Mouse (Mus musculus) hindbrain, embryonic 15.5 days (tissue): Measurements from ENCODE around the gene Gm11009. TPM values are rescaled to one million over a fixed set of nuclear protein-coding genes. Genes with fewer than 3 reads are reported as not detected.
"Not testable (repeated sequence)": the region's sequence is repeated elsewhere in the genome, so short reads cannot be mapped to it uniquely, and the experiment has no call there.

Experiments used
- ATAC-seq: fragments of 200-750 bp; cut with Nextera tagmentation; 2 replicates; pipeline ENCODE4 v1.8.0; 2017; ENCODE audit warnings: low read depth, moderate number of reproducible peaks, moderate TSS enrichment; ENCODE audit not compliant: low FRiP score
- H3K27ac ChIP-seq: fragments of 300-500 bp; sonication (generic); replicated peaks from 2 replicates; pipeline ENCODE4 v1.5.1; 2015; ENCODE audit warnings: mild to moderate bottlenecking, inconsistent platforms
- H3K27me3 ChIP-seq: fragments of 300-500 bp; sonication (generic); 2 replicates; pipeline ENCODE4 v1.6.1; 2015; ENCODE audit warnings: control low read depth, inconsistent platforms
- H3K36me3 ChIP-seq: fragments of 300-500 bp; sonication (generic); 2 replicates; pipeline ENCODE4 v1.6.1; 2015; ENCODE audit warnings: control low read depth, inconsistent platforms
- H3K4me1 ChIP-seq: fragments of 300-500 bp; sonication (generic); replicated peaks from 2 replicates; pipeline ENCODE4 v1.6.1; 2015; ENCODE audit warnings: control low read depth, inconsistent platforms
- H3K4me2 ChIP-seq: fragments of 300-500 bp; sonication (generic); 2 replicates; pipeline ENCODE4 v1.6.1; 2015; ENCODE audit warnings: moderate library complexity, mild to moderate bottlenecking, inconsistent platforms
- H3K4me3 ChIP-seq: fragments of 300-500 bp; sonication (generic); 2 replicates; pipeline ENCODE4 v1.5.1; 2015; ENCODE audit warnings: mild to moderate bottlenecking, inconsistent platforms
- H3K9ac ChIP-seq: fragments of 300-500 bp; sonication (generic); 2 replicates; pipeline ENCODE4 v1.6.1; 2015; ENCODE audit warnings: inconsistent platforms
- H3K9me3 ChIP-seq: fragments of 300-500 bp; sonication (generic); 2 replicates; pipeline ENCODE4 v1.6.1; 2016; ENCODE audit warnings: control low read depth, inconsistent platforms
- WGBS: fragments of 180-500 bp; shearing (Covaris S2); methylation state at CpG from one replicate; pipeline ENCODE4 v1.1.7; 2015; 5-methylcytosine and 5-hydroxymethylcytosine counted together
- polyA plus RNA-seq: library from polyadenylated mRNA; unstranded; fragments of >200 nt; fragmentation: Nextera tagmentation; extraction: Ambion mirVana; gene quantifications from 2 replicates; pipeline ENCODE4 v1.2.1, GENCODE M21; 2015

Gm11009 gene
- not detected in 2 replicates for polyA plus RNA-seq

GRCm38 (mm10) chr2:176319394-176319793, at the start of gene Gm11009:
Gm11009 (minus strand) TSS chr2:176319494.
- WGBS, result no CpG with 5 or more reads among the region's 2 CpGs
- ATAC-seq, H3K27me3 ChIP-seq, H3K4me3 ChIP-seq, H3K9ac ChIP-seq, H3K4me2 ChIP-seq, H3K4me1 ChIP-seq, H3K9me3 ChIP-seq, H3K27ac ChIP-seq, H3K36me3 ChIP-seq: not testable (repeated sequence)

Other genes starting within 250 kb of the Gm11009 start
- 0.54 and 0.63 TPM in 2 replicates for gene Gm2004, start 169.7 kb downstream of the Gm11009 start, polyA plus RNA-seq
- gene 2210418O10Rik, start 92.9 kb downstream of the Gm11009 start, polyA plus RNA-seq, result 6.4 and 8.7 TPM in 2 replicates
- gene Gm14435, start 104.1 kb upstream of the Gm11009 start, polyA plus RNA-seq, result 9.2 and 11.2 TPM in 2 replicates
- gene Gm14434, start 167.3 kb upstream of the Gm11009 start, polyA plus RNA-seq, result 19.5 and 24.8 TPM in 2 replicates
- gene Zfp967, start 201.6 kb upstream of the Gm11009 start, polyA plus RNA-seq, result not detected in 2 replicates